Mouse (Mus musculus): ENCODE results near the gene Mymx. TPM values are rescaled to one million over a fixed set of nuclear protein-coding genes. Genes with fewer than 3 reads are reported as not detected.
A peak's percentile ranks its signal among the peaks of the same experiment; 100 is the strongest.

The Mymx gene
- polyA plus RNA-seq, 1 experiment from 2014 or later = not detected

DNA sequence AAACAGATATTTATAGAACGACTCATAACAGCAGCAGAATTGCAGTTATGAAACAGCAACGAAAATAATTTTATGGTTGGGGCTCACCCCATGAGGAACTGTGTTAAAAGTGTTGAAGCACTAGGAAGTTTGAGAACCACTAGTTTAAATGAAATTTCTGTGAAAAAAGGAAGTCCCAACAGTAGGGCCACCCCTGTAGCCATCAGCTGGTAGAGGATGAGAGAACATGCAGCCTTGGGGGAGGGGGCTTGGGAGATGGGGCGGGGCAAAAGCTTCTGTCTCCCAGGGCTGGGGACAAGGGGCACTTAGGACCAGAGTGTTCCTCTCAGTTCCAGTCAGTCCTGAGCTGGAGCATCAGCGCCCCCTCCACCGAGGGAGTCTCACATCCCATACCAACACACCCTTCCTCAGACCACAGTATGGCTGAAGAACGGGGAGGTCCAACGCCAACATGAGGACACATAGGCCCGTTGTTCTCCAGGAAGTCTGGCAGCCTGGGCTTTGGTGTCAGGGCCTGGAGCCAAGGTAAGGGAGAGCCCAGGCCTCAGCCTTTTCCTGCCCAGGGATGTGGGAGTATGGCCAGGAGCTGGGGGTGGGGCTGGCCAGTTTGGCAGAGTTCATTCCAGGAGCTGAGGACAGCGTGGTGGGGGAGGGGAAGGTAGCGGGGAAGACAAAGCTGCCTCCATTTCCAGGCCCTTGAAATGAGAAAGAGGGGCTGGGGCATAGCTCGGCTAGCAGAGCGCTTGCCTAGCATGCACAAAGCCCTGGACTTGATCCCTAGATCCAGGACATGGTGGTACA is 17.6 kb downstream of the Mymx start:
- no peak overlapping the region for H3K4me2 ChIP-seq
- H3K4me1 ChIP-seq = peaks cover 18% of the 10 kb centered on the region; the same call in 1 of the 2 replicates
- H3K4me3 ChIP-seq = no peak overlapping the region
- WGBS = 40% methylated on average over 12 of the region's 12 CpGs
- H3K9ac ChIP-seq = no peak overlapping the region; the same call in 1 of the 2 replicates
- H3K27me3 ChIP-seq (replicated peaks) = no peaks in the 10 kb centered on the region
- peak overlapping the region; percentile 54 for H3K27ac ChIP-seq
- H3K9me3 ChIP-seq = no peaks in the 10 kb centered on the region
- H3K36me3 ChIP-seq (replicated peaks) = no peaks in the 10 kb centered on the region
- ATAC-seq (replicated peaks) = peak; percentile 41

- no peak for ATAC-seq (replicated peaks)
- peaks cover 18% of the 10 kb centered on the region; the same call in 1 of the 2 replicates for H3K4me1 ChIP-seq
- H3K27ac ChIP-seq = no peak overlapping the region
- H3K4me2 ChIP-seq = no peak overlapping the region
- no peaks in the 10 kb centered on the region for H3K36me3 ChIP-seq (replicated peaks)
- H3K9me3 ChIP-seq = no peaks in the 10 kb centered on the region
- H3K4me3 ChIP-seq = no peak overlapping the region
- H3K9ac ChIP-seq = no peak overlapping the region
- no peaks in the 10 kb centered on the region for H3K27me3 ChIP-seq (replicated peaks)
- WGBS = 75% methylated on average over 6 of the region's 6 CpGs
These were observed 19.1 kb downstream of the Mymx start for GRCm38 (mm10) chr17:45582715-45583355.

GRCm38 (mm10) chr17:45582188-45582587 is 19.7 kb downstream of the Mymx start:
- no peak overlapping the region for H3K27ac ChIP-seq
- no peaks in the 10 kb centered on the region for H3K9me3 ChIP-seq
- no peaks in the 10 kb centered on the region for H3K27me3 ChIP-seq (replicated peaks)
- no peak overlapping the region for H3K9ac ChIP-seq
- no peaks in the 10 kb centered on the region for H3K36me3 ChIP-seq (replicated peaks)
- no peak overlapping the region for H3K4me3 ChIP-seq
- H3K4me1 ChIP-seq = peaks cover 18% of the 10 kb centered on the region; the same call in 1 of the 2 replicates
- no peak overlapping the region for H3K4me2 ChIP-seq
- 94% methylated on average over 6 of the region's 6 CpGs for WGBS
- no peak for ATAC-seq (replicated peaks)

DNA sequence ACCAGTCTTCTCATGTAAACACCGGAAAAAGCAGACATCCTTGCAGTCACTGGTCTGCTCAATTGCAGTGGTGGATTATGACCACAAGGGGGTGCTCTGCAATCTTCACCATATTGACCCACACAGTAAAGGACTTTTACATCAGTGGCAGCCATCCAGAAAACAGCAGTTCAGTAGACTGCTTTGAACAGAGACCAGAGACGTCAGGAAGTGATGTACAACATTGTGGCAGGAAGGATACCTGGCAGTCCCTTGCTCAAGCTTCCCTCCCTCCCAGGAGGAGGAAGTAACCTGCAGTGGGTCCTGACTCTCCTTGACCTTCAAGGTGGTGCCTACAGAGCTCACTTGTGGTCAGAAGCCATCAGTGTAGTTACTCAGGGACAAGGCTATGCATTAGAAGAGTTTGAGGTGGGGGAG is 20.3 kb downstream of the Mymx start:
- no peak overlapping the region for H3K4me3 ChIP-seq
- no peaks in the 10 kb centered on the region for H3K9me3 ChIP-seq
- ATAC-seq (replicated peaks) = no peak
- no peaks in the 10 kb centered on the region for H3K27me3 ChIP-seq (replicated peaks)
- H3K4me2 ChIP-seq = no peak overlapping the region
- H3K9ac ChIP-seq = no peak overlapping the region
- 26% methylated on average over 2 of the region's 2 CpGs for WGBS
- peaks cover 18% of the 10 kb centered on the region; the same call in 1 of the 2 replicates for H3K4me1 ChIP-seq
- no peaks in the 10 kb centered on the region for H3K36me3 ChIP-seq (replicated peaks)
- H3K27ac ChIP-seq = no peak overlapping the region

GRCm38 (mm10) chr17:45580958-45581477 is 20.9 kb downstream of the Mymx start:
- no peaks in the 10 kb centered on the region for H3K27me3 ChIP-seq (replicated peaks)
- ATAC-seq (replicated peaks) = no peak
- H3K27ac ChIP-seq = 0 out of 2 replicates have a peak overlapping the region, but pooled peaks have one; percentile 7

GRCm38 (mm10) chr17:45579554-45579953 is 22.3 kb downstream of the Mymx start:
- WGBS = 92% methylated on average over 4 of the region's 4 CpGs
- ATAC-seq (replicated peaks) = no peak
- no peaks in the 10 kb centered on the region for H3K27me3 ChIP-seq (replicated peaks)
- H3K9ac ChIP-seq = no peak overlapping the region
- H3K27ac ChIP-seq = no peak overlapping the region
- no peaks in the 10 kb centered on the region for H3K36me3 ChIP-seq (replicated peaks)
- peaks cover 14% of the 10 kb centered on the region for H3K4me1 ChIP-seq
- H3K4me3 ChIP-seq = no peak overlapping the region
- no peak overlapping the region for H3K4me2 ChIP-seq
- H3K9me3 ChIP-seq = no peaks in the 10 kb centered on the region

More at GRCm38 (mm10) chr17:45580958-45581477, 20.9 kb downstream of the Mymx start:
- H3K9me3 ChIP-seq = no peaks in the 10 kb centered on the region
- WGBS = 44% methylated on average over 12 of the region's 12 CpGs
- no peak overlapping the region for H3K4me3 ChIP-seq
- no peak overlapping the region for H3K9ac ChIP-seq
- no peaks in the 10 kb centered on the region for H3K36me3 ChIP-seq (replicated peaks)
- peaks cover 18% of the 10 kb centered on the region; the same call in 1 of the 2 replicates for H3K4me1 ChIP-seq
- H3K4me2 ChIP-seq = no peak overlapping the region

- Histone ChIP-seq H3K4me3 (no peak overlapping the region), H3K27ac (no peak overlapping the region), H3K4me2 (no peak overlapping the region)
These were observed 23.1 kb downstream of the Mymx start for GRCm38 (mm10) chr17:45578843-45579242.

DNA sequence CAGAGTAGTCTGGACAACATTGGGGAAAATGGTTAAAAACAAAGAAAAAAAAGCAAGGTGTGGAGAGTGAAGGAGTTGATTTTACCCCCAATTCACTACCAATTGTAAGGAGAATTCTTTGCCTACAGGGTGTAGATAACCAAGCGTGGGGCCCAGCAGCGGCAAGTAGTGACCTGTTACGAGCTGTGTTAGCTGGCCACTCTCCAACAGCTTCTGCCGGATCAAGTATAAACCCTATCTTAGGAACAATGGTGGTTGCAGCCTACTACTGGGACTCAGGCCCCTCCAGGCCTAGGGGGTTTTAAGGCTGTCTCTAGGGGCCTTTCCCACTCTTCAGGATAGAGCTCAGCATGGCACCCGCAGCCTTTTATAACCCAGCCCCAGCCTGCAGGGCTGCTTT is 23.7 kb downstream of the Mymx start:
- no peak overlapping the region for H3K4me2 ChIP-seq
- no peaks in the 10 kb centered on the region for H3K27me3 ChIP-seq (replicated peaks)
- no peaks in the 10 kb centered on the region for H3K36me3 ChIP-seq (replicated peaks)
- no peak overlapping the region for H3K27ac ChIP-seq
- H3K9me3 ChIP-seq = no peaks in the 10 kb centered on the region
- WGBS = 50% methylated on average over 5 of the region's 5 CpGs
- no peak overlapping the region for H3K4me3 ChIP-seq
- peaks cover 12% of the 10 kb centered on the region for H3K4me1 ChIP-seq
- ATAC-seq (replicated peaks) = no peak
- no peak overlapping the region for H3K9ac ChIP-seq

More at GRCm38 (mm10) chr17:45578843-45579242, 23.1 kb downstream of the Mymx start:
- Histone ChIP-seq H3K9ac (no peak overlapping the region), H3K9me3 (no peaks in the 10 kb centered on the region), H3K4me1 (peaks cover 12% of the 10 kb centered on the region), H3K36me3 (replicated peaks) (no peaks in the 10 kb centered on the region), H3K27me3 (replicated peaks) (no peaks in the 10 kb centered on the region)
- ATAC-seq (replicated peaks) = no peak
- 73% methylated on average over 7 of the region's 7 CpGs for WGBS

DNA sequence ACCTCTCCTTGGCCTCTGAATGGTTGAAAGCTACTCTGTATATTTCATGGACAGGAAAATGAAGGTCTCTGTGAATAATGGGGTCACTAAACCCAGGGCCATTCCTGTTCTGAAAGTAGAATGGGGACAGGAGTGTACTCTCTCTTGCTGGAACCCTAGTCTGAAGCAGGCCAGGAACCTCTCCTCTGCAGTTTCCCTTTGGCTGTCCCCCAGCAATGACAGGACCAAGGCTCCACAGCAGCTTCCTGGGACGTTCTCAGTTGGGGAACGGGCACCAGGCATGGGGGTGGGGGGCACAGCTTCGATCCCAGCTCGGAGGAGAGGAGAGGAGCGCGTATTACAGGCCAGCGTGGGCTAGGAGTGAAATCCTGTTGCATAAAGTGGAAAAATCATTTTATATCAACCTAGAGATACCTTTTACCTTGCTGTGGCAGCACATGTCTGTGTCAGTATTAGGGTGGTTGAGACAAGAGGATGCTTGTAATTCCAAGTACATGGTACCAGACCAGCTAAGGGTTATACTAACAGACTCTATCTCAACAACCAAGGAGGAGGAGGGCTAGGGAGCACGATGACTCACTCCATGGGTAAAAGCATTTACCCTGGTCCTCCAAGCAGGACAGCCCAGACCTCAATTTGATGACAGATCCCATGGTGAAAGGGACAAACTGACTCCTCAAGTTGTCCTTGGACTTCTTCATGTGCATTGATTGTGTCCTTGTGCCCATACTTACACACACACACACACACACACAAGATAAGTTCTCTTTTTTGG is 26.6 kb downstream of the Mymx start:
- 89% methylated on average over 8 of the region's 8 CpGs for WGBS
- H3K27me3 ChIP-seq (replicated peaks) = no peaks in the 10 kb centered on the region
- H3K27ac ChIP-seq = peak overlapping the region; percentile 97
- peaks cover 13% of the 10 kb centered on the region for H3K36me3 ChIP-seq (replicated peaks)
- no peaks in the 10 kb centered on the region for H3K9me3 ChIP-seq
- H3K9ac ChIP-seq = peak overlapping the region; percentile 96; the same call in 1 of the 2 replicates
- peak overlapping the region; percentile 88; the same call in 1 of the 2 replicates for H3K4me3 ChIP-seq
- no peak for ATAC-seq (replicated peaks)
- H3K4me2 ChIP-seq = peak overlapping the region; percentile 76
- H3K4me1 ChIP-seq = peaks cover 26% of the 10 kb centered on the region

DNA sequence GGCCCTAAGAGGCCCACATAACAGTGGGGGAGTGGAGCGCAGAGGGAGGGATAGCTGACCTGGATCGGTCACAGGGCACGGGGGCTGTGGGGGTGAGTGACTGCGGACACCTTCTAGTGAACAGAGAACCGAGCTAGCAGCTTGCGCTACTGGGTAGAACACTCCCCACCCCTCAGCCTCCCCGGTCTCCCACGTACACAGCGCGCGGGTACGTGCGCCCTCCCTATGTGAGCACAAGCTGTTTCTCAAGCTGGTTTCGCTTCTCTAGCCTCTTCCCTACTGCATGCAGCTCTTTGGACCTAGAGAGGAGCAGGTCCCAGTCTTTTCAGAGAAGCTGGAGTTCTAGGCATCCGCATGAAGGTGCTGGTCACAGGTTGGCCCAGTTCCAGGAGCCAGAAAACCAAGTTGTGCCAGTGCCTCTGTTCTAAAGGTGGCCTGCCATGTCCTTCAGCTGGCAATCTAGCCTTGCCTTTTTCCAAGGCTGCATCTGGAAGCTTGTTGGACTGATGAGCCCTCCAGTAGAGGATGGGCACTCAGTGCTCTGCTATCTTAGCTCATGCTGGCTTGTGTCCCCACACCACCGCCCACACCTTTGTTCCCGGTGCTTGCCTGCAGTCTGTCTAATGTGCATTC is 27.7 kb downstream of the Mymx start:
- Histone ChIP-seq H3K27me3 (replicated peaks) (no peaks in the 10 kb centered on the region), H3K27ac (peak overlapping the region; percentile 97), H3K4me3 (peak overlapping the region; percentile 88), H3K9ac (peak overlapping the region; percentile 96), H3K9me3 (no peaks in the 10 kb centered on the region), H3K36me3 (replicated peaks) (peaks cover 23% of the 10 kb centered on the region), H3K4me2 (peak overlapping the region; percentile 76), H3K4me1 (peaks cover 35% of the 10 kb centered on the region)
- peak; percentile 64 for ATAC-seq (replicated peaks)
- WGBS = 3% methylated on average over 17 of the region's 17 CpGs

GRCm38 (mm10) chr17:45573780-45574123 is 28.1 kb downstream of the Mymx start:
- WGBS = under 1% methylated on average over 18 of the region's 18 CpGs
- peaks cover 39% of the 10 kb centered on the region for H3K4me1 ChIP-seq
- H3K4me2 ChIP-seq = peak overlapping the region; percentile 76
- no peaks in the 10 kb centered on the region for H3K27me3 ChIP-seq (replicated peaks)
- no peaks in the 10 kb centered on the region for H3K9me3 ChIP-seq
- H3K27ac ChIP-seq = peak overlapping the region; percentile 97
- H3K4me3 ChIP-seq = peak overlapping the region; percentile 88
- ATAC-seq (replicated peaks) = peak; percentile 78
- peak overlapping the region; percentile 96 for H3K9ac ChIP-seq
- peaks cover 28% of the 10 kb centered on the region for H3K36me3 ChIP-seq (replicated peaks)
